Mouse (Mus musculus) intestine, embryonic 14.5 days (tissue): ENCODE data around the gene Itgad. TPM values are rescaled to one million over a fixed set of nuclear protein-coding genes. Genes with fewer than 3 reads are reported as not detected.

Source experiments
- ATAC-seq: fragments of 200-750 bp; cut with Nextera tagmentation; replicated peaks from 2 replicates; pipeline ENCODE4 v1.8.0; 2017; ENCODE audit warnings: low read depth, moderate number of reproducible peaks, moderate TSS enrichment, moderate library complexity; ENCODE audit not compliant: low FRiP score, low TSS enrichment
- DNase-seq: peaks from one replicate; pipeline ENCODE4 v3.0.0-alpha.2; 2018; ENCODE audit warnings: low spot score
- H3K27ac ChIP-seq: fragments of 300-500 bp; sonication (generic); 2 replicates; pipeline ENCODE4 v1.5.1; 2014; ENCODE audit warnings: low read depth, mild to moderate bottlenecking, control low read depth
- H3K27me3 ChIP-seq: fragments of 300-500 bp; sonication (generic); replicated peaks from 2 replicates; pipeline ENCODE4 v1.6.1; 2014; ENCODE audit warnings: low read length, control low read depth; ENCODE audit not compliant: control insufficient read depth, insufficient read depth
- H3K36me3 ChIP-seq: fragments of 300-500 bp; sonication (generic); 2 replicates; pipeline ENCODE4 v1.6.1; 2014; ENCODE audit warnings: low read length, control low read depth; ENCODE audit not compliant: control insufficient read depth, insufficient read depth
- H3K4me1 ChIP-seq: fragments of 300-500 bp; sonication (generic); replicated peaks from 2 replicates; pipeline ENCODE4 v1.6.1; 2014; ENCODE audit warnings: low read length, control low read depth, mixed read lengths; ENCODE audit not compliant: control insufficient read depth, insufficient read depth
- H3K4me2 ChIP-seq: fragments of 300-500 bp; sonication (generic); 2 replicates; pipeline ENCODE4 v1.6.1; 2014; ENCODE audit warnings: low read length
- H3K4me3 ChIP-seq: fragments of 300-500 bp; sonication (generic); 2 replicates; pipeline ENCODE4 v1.5.1; 2014; ENCODE audit warnings: low read depth, low read length, control low read depth, mixed read lengths
- H3K9ac ChIP-seq: fragments of 300-500 bp; sonication (generic); 2 replicates; pipeline ENCODE4 v1.6.1; 2014; ENCODE audit warnings: mild to moderate bottlenecking, low read length
- H3K9me3 ChIP-seq: fragments of 300-500 bp; sonication (generic); 2 replicates; pipeline ENCODE4 v1.6.1; 2016; ENCODE audit warnings: low read length, control low read depth; ENCODE audit not compliant: control insufficient read depth
- WGBS: fragments of 180-500 bp; shearing (Covaris S2); extraction: QIAGEN DNeasy Blood & Tissue Kit; methylation state at CpG from one replicate; pipeline ENCODE4 v1.1.7; 2014; 5-methylcytosine and 5-hydroxymethylcytosine counted together
- polyA plus RNA-seq: library from polyadenylated mRNA; unstranded; fragments of >200 nt; fragmentation: Nextera tagmentation; extraction: Ambion mirVana; gene quantifications from 2 replicates; pipeline ENCODE4 v1.2.1, GENCODE M21; 2014

The Itgad gene
- 0.11 TPM in 1 of 2 replicates, not detected in the other for polyA plus RNA-seq

GRCm38 (mm10) chr7:128154076-128154475, at the start of gene Itgad:
Gene Itgad, plus strand, starts transcription at chr7:128154376.
- DNase-seq (no peak), ATAC-seq (no peak)
- no peak within 1 kb of the TSS for H3K9ac ChIP-seq
- no peak within 1 kb of the TSS for H3K4me2 ChIP-seq
- no peaks in the 10 kb centered on the region for H3K36me3 ChIP-seq
- WGBS: 93% methylated on average over 21 of the region's 21 CpGs
- H3K4me1 ChIP-seq: no peaks in the 10 kb centered on the region
- H3K9me3 ChIP-seq: no peaks in the 10 kb centered on the region
- no peak within 1 kb of the TSS for H3K4me3 ChIP-seq
- no peak within 1 kb of the TSS for H3K27ac ChIP-seq
- no peaks in the 10 kb centered on the region for H3K27me3 ChIP-seq

GRCm38 (mm10) chr7:128105246-128105645, 48.9 kb upstream of the Itgad start:
- Histone ChIP-seq H3K9ac (no peak overlapping the region), H3K27me3 (no peaks in the 10 kb centered on the region), H3K36me3 (no peaks in the 10 kb centered on the region), H3K4me1 (no peaks in the 10 kb centered on the region), H3K4me3 (no peak overlapping the region), H3K4me2 (no peak overlapping the region), H3K27ac (no peak overlapping the region), H3K9me3 (no peaks in the 10 kb centered on the region)
- DNase-seq (peak; percentile 28), ATAC-seq (no peak)
- 50% methylated on average over 4 of the region's 4 CpGs for WGBS

- no peak overlapping the region for H3K27ac ChIP-seq
- no peaks in the 10 kb centered on the region for H3K27me3 ChIP-seq
- no peaks in the 10 kb centered on the region for H3K4me1 ChIP-seq
- no peak for DNase-seq
- H3K9ac ChIP-seq: no peak overlapping the region
- H3K4me2 ChIP-seq: no peak overlapping the region
- H3K9me3 ChIP-seq: no peaks in the 10 kb centered on the region
- 89% methylated on average over 7 of the region's 7 CpGs for WGBS
- H3K36me3 ChIP-seq: no peaks in the 10 kb centered on the region
- ATAC-seq: no peak
- H3K4me3 ChIP-seq: no peak overlapping the region
Observed at GRCm38 (mm10) chr7:128107462-128107861, 46.7 kb upstream of the Itgad start.

- no peak overlapping the region for H3K4me2 ChIP-seq
- H3K9ac ChIP-seq: no peak overlapping the region
- no peaks in the 10 kb centered on the region for H3K36me3 ChIP-seq
- no peak for ATAC-seq
- H3K27ac ChIP-seq: no peak overlapping the region
- no peaks in the 10 kb centered on the region for H3K27me3 ChIP-seq
- no peaks in the 10 kb centered on the region for H3K9me3 ChIP-seq
- DNase-seq: peak; percentile 18
- 55% methylated on average over 2 of the region's 2 CpGs for WGBS
- no peaks in the 10 kb centered on the region for H3K4me1 ChIP-seq
- no peak overlapping the region for H3K4me3 ChIP-seq
Observed at GRCm38 (mm10) chr7:128110314-128110713, 43.9 kb upstream of the Itgad start.

GRCm38 (mm10) chr7:128112131-128112530, 42.0 kb upstream of the Itgad start:
- WGBS: 92% methylated on average over 11 of the region's 11 CpGs
- Histone ChIP-seq H3K4me2 (no peak overlapping the region), H3K4me1 (no peaks in the 10 kb centered on the region), H3K36me3 (no peaks in the 10 kb centered on the region), H3K4me3 (no peak overlapping the region), H3K27ac (no peak overlapping the region), H3K9ac (no peak overlapping the region), H3K9me3 (no peaks in the 10 kb centered on the region), H3K27me3 (no peaks in the 10 kb centered on the region)
- ATAC-seq (no peak), DNase-seq (peak; percentile 31)

DNA sequence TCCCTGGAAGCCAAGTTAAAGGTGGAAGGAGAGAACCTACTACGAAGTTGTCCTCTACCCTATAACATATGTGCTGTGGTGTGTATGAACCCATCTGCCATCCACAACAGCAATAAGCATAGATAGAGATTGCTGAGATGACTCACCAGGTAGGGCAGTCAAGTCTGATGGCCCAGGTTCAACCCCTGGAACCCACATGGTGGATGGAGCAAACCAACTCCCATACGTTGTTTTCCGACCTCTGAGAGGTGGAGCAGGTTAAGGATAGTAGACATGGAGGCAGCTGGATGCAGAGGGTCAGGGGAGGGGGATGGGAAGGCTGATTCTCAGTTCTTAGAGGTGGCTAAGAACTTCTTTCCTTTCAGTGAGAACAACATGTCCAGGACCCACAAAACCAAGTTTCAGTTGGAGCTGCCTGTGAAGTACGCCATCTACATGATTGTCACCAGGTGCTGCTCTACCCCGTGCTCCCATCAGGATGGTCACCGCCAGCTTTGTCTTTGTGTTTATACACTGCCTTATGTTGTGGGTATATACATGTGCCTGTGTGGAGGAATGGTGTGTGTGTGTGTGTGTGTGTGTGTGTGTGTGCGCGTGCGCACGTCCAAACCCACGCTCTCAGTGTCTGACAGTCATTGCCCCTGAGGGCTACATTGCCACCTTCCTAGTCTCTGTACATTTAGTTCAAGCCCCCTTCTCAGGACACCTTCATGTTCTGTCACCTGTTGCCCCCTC, 39.6 kb upstream of the Itgad start:
- Histone ChIP-seq H3K27me3 (no peaks in the 10 kb centered on the region), H3K4me3 (no peak overlapping the region), H3K9me3 (no peaks in the 10 kb centered on the region), H3K4me2 (no peak overlapping the region), H3K4me1 (no peaks in the 10 kb centered on the region), H3K36me3 (no peaks in the 10 kb centered on the region), H3K9ac (no peak overlapping the region), H3K27ac (no peak overlapping the region)
- 90% methylated on average over 11 of the region's 11 CpGs for WGBS
- no peak for ATAC-seq
- peak; percentile 13 for DNase-seq

DNA sequence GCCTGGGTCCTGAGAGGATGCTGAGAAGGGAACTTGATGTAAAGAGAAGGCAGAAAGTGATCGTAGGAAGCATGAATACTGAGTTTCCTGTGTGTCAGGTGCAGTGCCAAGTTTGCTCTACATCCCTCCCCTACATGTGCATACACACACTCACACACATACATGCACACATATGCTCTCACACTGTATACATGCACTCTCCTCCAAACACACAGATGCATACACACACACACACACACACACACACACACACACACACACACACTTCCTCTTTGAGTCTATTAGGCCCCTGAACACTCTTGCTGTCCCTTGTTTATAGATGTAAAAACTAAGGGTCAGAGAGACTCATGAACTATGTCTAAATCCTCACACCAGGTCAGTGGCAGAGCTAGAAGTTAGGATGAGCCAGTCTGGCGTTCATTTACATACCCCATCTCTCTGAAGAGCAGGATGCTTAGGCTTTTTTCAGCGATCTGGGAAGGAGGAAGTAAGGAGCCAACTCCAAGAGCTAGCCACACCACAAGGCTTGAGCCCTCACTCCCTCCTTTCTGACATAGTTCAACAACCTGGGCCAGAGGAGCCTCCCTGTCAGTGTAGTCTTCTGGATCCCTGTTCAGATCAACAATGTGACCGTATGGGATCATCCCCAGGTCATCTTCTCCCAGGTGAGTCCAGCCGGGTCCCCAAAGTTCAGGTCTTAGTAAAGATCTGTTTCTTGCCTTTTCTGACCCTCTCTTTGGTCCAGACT, 38.8 kb upstream of the Itgad start:
- no peaks in the 10 kb centered on the region for H3K27me3 ChIP-seq
- ATAC-seq (no peak), DNase-seq (peak; percentile 35)
- H3K4me3 ChIP-seq: no peak overlapping the region
- H3K9ac ChIP-seq: no peak overlapping the region
- no peak overlapping the region for H3K27ac ChIP-seq
- H3K36me3 ChIP-seq: no peaks in the 10 kb centered on the region
- 76% methylated on average over 5 of the region's 5 CpGs for WGBS
- no peak overlapping the region for H3K4me2 ChIP-seq
- H3K9me3 ChIP-seq: no peaks in the 10 kb centered on the region
- no peaks in the 10 kb centered on the region for H3K4me1 ChIP-seq

DNA sequence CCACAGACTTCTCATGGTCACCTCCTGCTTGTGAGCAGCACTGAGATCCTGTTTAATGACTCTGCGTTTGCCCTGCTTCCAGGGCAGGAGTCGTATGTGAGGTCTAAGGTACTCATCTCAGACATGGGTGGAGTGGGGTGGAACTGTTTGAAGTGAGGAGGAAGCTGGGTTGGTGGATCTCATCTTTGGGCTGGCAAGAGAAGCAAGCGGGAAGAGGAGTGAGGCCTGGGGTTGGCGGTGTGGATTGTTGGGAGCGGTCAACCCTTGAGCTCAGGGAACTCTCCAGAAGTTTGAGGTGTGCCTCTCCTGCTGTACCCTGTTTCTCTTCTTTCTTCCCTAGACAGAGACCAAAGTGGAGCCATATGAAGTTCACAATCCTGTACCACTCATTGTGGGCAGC, 37.8 kb upstream of the Itgad start:
- no peak for ATAC-seq
- no peak for DNase-seq

More for the DNA sequence above, 37.8 kb upstream of the Itgad start:
- no peak overlapping the region for H3K27ac ChIP-seq
- H3K36me3 ChIP-seq: no peaks in the 10 kb centered on the region
- no peak overlapping the region for H3K4me2 ChIP-seq
- no peaks in the 10 kb centered on the region for H3K4me1 ChIP-seq
- no peaks in the 10 kb centered on the region for H3K27me3 ChIP-seq
- H3K9me3 ChIP-seq: no peaks in the 10 kb centered on the region
- 92% methylated on average over 5 of the region's 5 CpGs for WGBS
- H3K9ac ChIP-seq: no peak overlapping the region
- no peak overlapping the region for H3K4me3 ChIP-seq
